Mouse (Mus musculus): ENCODE measurements around the gene Ecm1.

DNA sequence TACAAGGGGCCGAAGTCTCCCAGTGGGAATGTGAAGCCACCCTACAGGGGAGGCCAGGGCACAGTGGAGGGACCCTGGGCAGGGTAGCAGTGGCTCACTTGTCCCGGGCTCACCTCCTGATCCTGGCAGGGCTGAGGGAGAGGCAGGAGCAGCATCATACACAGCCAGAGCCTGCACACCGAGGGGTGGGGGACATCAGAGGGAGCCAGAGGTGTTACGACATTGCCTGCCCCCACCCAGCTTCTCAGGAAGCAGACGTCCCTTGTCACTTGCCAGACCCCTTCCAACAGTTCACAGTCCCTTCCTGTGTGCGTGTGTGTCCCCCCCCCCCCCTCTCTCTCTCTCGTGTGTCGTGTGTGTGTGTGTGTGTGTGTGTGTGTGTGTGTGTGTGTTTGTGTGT lies 54.5 kb downstream of the Ecm1 start:
- TF ChIP-seq CTCF (IDR thresholded peaks at IDR 0.05; ENCODE audit: extremely low read depth, insufficient read length, insufficient replicate concordance, low read depth, low read length) (no peak), POLR2A (IDR thresholded peaks at IDR 0.05; ENCODE audit: low read depth, low read length) (no peak)
